Mouse (Mus musculus) heart, postnatal 0 days (tissue): ENCODE results near the gene Akap2. TPM values are rescaled to one million over a fixed set of nuclear protein-coding genes. Genes with fewer than 3 reads are reported as not detected.

Experiments
- ATAC-seq: fragments of 200-750 bp; cut with Nextera tagmentation; 2 replicates; pipeline ENCODE4 v1.8.0; 2017; ENCODE audit warnings: low read depth, moderate number of reproducible peaks, moderate library complexity; ENCODE audit not compliant: insufficient read depth
- DNase-seq: peaks from one replicate; pipeline ENCODE4 v3.0.0-alpha.2; 2016; ENCODE audit warnings: low spot score
- H3K27ac ChIP-seq: fragments of 300-500 bp; sonication (generic); 2 replicates; pipeline ENCODE4 v1.5.1; 2014; ENCODE audit warnings: low read depth, mild to moderate bottlenecking
- H3K27me3 ChIP-seq: fragments of 300-500 bp; sonication (generic); 2 replicates; pipeline ENCODE4 v1.6.1; 2014; ENCODE audit warnings: low read length, mixed read lengths; ENCODE audit not compliant: control insufficient read depth, insufficient read depth
- H3K36me3 ChIP-seq: fragments of 300-500 bp; sonication (generic); replicated peaks from 2 replicates; pipeline ENCODE4 v1.6.1; 2014; ENCODE audit warnings: low read length, mixed read lengths; ENCODE audit not compliant: control insufficient read depth, insufficient read depth
- H3K4me1 ChIP-seq: fragments of 300-500 bp; sonication (generic); 2 replicates; pipeline ENCODE4 v1.6.1; 2014; ENCODE audit warnings: antibody characterized with exemption; ENCODE audit not compliant: control insufficient read depth, insufficient read depth
- H3K4me2 ChIP-seq: fragments of 300-500 bp; sonication (generic); 2 replicates; pipeline ENCODE4 v1.6.1; 2014; ENCODE audit warnings: low read depth, mild to moderate bottlenecking, low read length, moderate library complexity
- H3K4me3 ChIP-seq: fragments of 300-500 bp; sonication (generic); 2 replicates; pipeline ENCODE4 v1.5.1; 2014; ENCODE audit warnings: low read depth, low read length
- H3K9ac ChIP-seq: fragments of 300-500 bp; sonication (generic); replicated peaks from 2 replicates; pipeline ENCODE4 v1.6.1; 2014; ENCODE audit warnings: low read depth, low read length, mixed read lengths
- H3K9me3 ChIP-seq: fragments of 300-500 bp; sonication (generic); replicated peaks from 2 replicates; pipeline ENCODE4 v1.6.1; 2016; ENCODE audit warnings: low read length; ENCODE audit not compliant: control insufficient read depth
- CTCF ChIP-seq: IDR thresholded peaks from 2 replicates; pipeline ENCODE4 v1.5.1; 2016; ENCODE audit warnings: antibody characterized with exemption, control low read depth, low read depth
- EP300 ChIP-seq: IDR thresholded peaks from 2 replicates; pipeline ENCODE4 v1.6.1; 2016; ENCODE audit warnings: antibody characterized with exemption, low read depth
- WGBS: fragments of 180-500 bp; shearing (Covaris S2); extraction: QIAGEN DNeasy Blood & Tissue Kit; methylation state at CpG from one replicate; pipeline ENCODE4 v1.1.7; 2014; 5-methylcytosine and 5-hydroxymethylcytosine counted together
- polyA plus RNA-seq: library from polyadenylated mRNA; unstranded; fragments of >200 nt; fragmentation: Nextera tagmentation; extraction: Ambion mirVana; gene quantifications from 2 replicates; pipeline ENCODE4 v1.2.1, GENCODE M21; 2015
- total RNA-seq: library from RNA; depleted of rRNA; stranded (reverse); fragments of >200 nt; gene quantifications from 2 replicates; pipeline ENCODE4 v1.2.3, GENCODE M21; 2014; ENCODE audit warnings: low replicate concordance

Gene Akap2
- total and polyA plus RNA-seq, 2 experiments from 2014 or later, result 37.7 to 64.1 TPM

DNA sequence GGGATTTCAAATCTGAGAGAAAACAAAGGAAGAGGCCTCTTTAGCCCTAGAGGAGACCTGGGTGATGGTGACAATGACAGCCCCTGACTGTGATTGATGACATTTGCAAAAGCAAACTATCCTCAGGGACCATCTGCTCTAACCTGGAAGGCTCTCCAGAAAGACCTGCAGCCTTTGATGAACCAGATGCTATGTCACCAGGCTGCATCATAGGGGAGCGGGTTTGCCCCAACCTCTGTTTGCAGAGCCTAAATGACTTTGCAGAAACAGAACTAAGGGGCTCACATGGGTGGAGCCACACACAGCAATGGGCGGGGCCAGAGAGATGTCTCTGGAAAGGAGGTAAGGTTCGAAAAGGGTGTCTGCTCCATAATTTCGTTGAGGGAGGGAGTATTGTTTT is 115.6 kb downstream of the Akap2 start:
- DNase-seq, result no peak
- Histone ChIP-seq H3K36me3 (no peaks in the 10 kb centered on the region), H3K4me3 (no peak overlapping the region), H3K27ac (0 out of 2 replicates have a peak overlapping the region, but pooled peaks have one; percentile 18), H3K4me2 (no peak overlapping the region), H3K9ac (no peak overlapping the region), H3K9me3 (no peaks in the 10 kb centered on the region), H3K4me1 (peaks cover 70% of the 10 kb centered on the region), H3K27me3 (no peaks in the 10 kb centered on the region)
- WGBS, result 74% methylated on average over 4 of the region's 4 CpGs
- no peak for TF ChIP-seq CTCF
- no peak for TF ChIP-seq EP300
- ATAC-seq, result no peak

- TF ChIP-seq EP300, result peak; percentile 64; the same call in 1 of the 2 replicates
- no peak for TF ChIP-seq CTCF
- H3K4me3 ChIP-seq, result no peak overlapping the region
- H3K9ac ChIP-seq, result no peak overlapping the region
- ATAC-seq (peak; percentile 37), DNase-seq (peak; percentile 36)
- H3K4me1 ChIP-seq, result peaks cover 63% of the 10 kb centered on the region
- no peaks in the 10 kb centered on the region for H3K36me3 ChIP-seq
- H3K27ac ChIP-seq, result peak overlapping the region; percentile 14
- no peak overlapping the region for H3K4me2 ChIP-seq
- H3K27me3 ChIP-seq, result no peaks in the 10 kb centered on the region
- no peaks in the 10 kb centered on the region for H3K9me3 ChIP-seq
- WGBS, result 43% methylated on average over 4 of the region's 4 CpGs
Measured at GRCm38 (mm10) chr4:57834141-57834540, 116.7 kb downstream of the Akap2 start.

- Histone ChIP-seq H3K36me3 (no peaks in the 10 kb centered on the region), H3K9ac (no peak overlapping the region), H3K4me2 (0 out of 2 replicates have a peak overlapping the region, but pooled peaks have one; percentile 7), H3K4me3 (no peak overlapping the region), H3K4me1 (peaks cover 40% of the 10 kb centered on the region), H3K27me3 (no peaks in the 10 kb centered on the region), H3K9me3 (no peaks in the 10 kb centered on the region), H3K27ac (peak overlapping the region; percentile 82)
- WGBS, result 39% methylated on average over 9 of the region's 9 CpGs
- ATAC-seq (peak; percentile 75), DNase-seq (peak; percentile 63)
- TF ChIP-seq EP300, result no peak
- no peak for TF ChIP-seq CTCF
Measured at GRCm38 (mm10) chr4:57837089-57837488, 119.6 kb downstream of the Akap2 start.

GRCm38 (mm10) chr4:57839343-57839742 is 121.9 kb downstream of the Akap2 start:
- H3K4me2 ChIP-seq, result no peak overlapping the region
- H3K9ac ChIP-seq, result no peak overlapping the region
- TF ChIP-seq EP300, result no peak
- no peak for TF ChIP-seq CTCF
- peak overlapping the region; percentile 32; the same call in 1 of the 2 replicates for H3K27ac ChIP-seq
- no peak overlapping the region for H3K4me3 ChIP-seq
- H3K9me3 ChIP-seq, result no peaks in the 10 kb centered on the region
- DNase-seq (peak; percentile 57), ATAC-seq (no peak; the same call in 1 of the 2 replicates)
- H3K27me3 ChIP-seq, result no peaks in the 10 kb centered on the region
- H3K4me1 ChIP-seq, result peaks cover 40% of the 10 kb centered on the region
- no peaks in the 10 kb centered on the region for H3K36me3 ChIP-seq
- 27% methylated on average over 4 of the region's 4 CpGs for WGBS

GRCm38 (mm10) chr4:57841911-57842310 is 124.5 kb downstream of the Akap2 start:
- TF ChIP-seq EP300 (no peak), CTCF (no peak)
- WGBS, result 70% methylated on average over 1 of the region's 1 CpGs
- no peak overlapping the region for H3K4me3 ChIP-seq
- peaks cover 37% of the 10 kb centered on the region for H3K4me1 ChIP-seq
- H3K36me3 ChIP-seq, result no peaks in the 10 kb centered on the region
- peak overlapping the region; percentile 71 for H3K27ac ChIP-seq
- H3K27me3 ChIP-seq, result no peaks in the 10 kb centered on the region
- no peaks in the 10 kb centered on the region for H3K9me3 ChIP-seq
- no peak overlapping the region for H3K9ac ChIP-seq
- no peak overlapping the region for H3K4me2 ChIP-seq
- DNase-seq, result no peak
- no peak for ATAC-seq
